8 mouse cellular contexts compared by ENCODE assay signal in genomic region chr15:80219705-80220657, GRCm38 (mm10). TPM values are rescaled to one million over a fixed set of nuclear protein-coding genes. Genes with fewer than 3 reads are reported as not detected.
DNase-seq lines count a peak whose midpoint lies in the region; ATAC-seq and TF ChIP-seq lines count a peak whose summit lies in the region.
"Had no signal": no experiment of that assay in that cellular context is flagged by ENCODE, and none has a peak within 500 bp of the region (broad histone marks: within the 10 kb centered on the region; RNA-seq: fewer than 3 reads in every experiment).

No protein-coding gene starts in this region.

- DNase-seq in kidney, adult 9 months: no peak
- no peak for DNase-seq in ES-E14 (ENCODE audit: low read depth, low spot score)
- DNase-seq in adrenal gland, postnatal 14 days: no peak
- DNase-seq in retina, postnatal 1 day: no peak

- WGBS in kidney, embryonic 16.5 days: 61% methylated on average over 4 of the region's 4 CpGs
- 64% methylated on average over 4 of the region's 4 CpGs for WGBS in embryonic facial prominence, embryonic 12.5 days

- ATAC-seq in kidney, embryonic 16.5 days (ENCODE audit: low FRiP score, low TSS enrichment): no peak
- ATAC-seq in embryonic facial prominence, embryonic 12.5 days (ENCODE audit: insufficient number of reproducible peaks, insufficient read depth, low FRiP score, low TSS enrichment): no peak

- H3K4me3 ChIP-seq in kidney, embryonic 16.5 days (ENCODE audit: low read length): no peak overlapping the region
- peak overlapping the region; percentile 34 to 49 for H3K4me3 ChIP-seq in ES-E14 (ENCODE audit: insufficient read depth in 1 of 2, low read depth in 1 of 2, low read length in 2 of 2, poor library complexity in 1 of 2, severe bottlenecking in 1 of 2)
- H3K4me3 ChIP-seq in embryonic facial prominence, embryonic 12.5 days: no peak overlapping the region
- H3K4me3 ChIP-seq in megakaryocyte, embryonic 14.5 days (replicated peaks): peak overlapping the region; percentile 85

- H3K4me1 ChIP-seq in kidney, embryonic 16.5 days (ENCODE audit: insufficient read depth, low read length): peaks cover 6% of the 10 kb centered on the region; the same call in 1 of the 2 replicates
- H3K4me1 ChIP-seq in ES-E14 (ENCODE audit: control insufficient read depth in 2 of 2, insufficient read depth in 2 of 2, low read length in 2 of 2, poor library complexity in 1 of 2): peaks cover 4 to 9% of the 10 kb centered on the region in 2 experiments; a peak in 1 of 4 replicates
- H3K4me1 ChIP-seq in embryonic facial prominence, embryonic 12.5 days: peaks cover 14% of the 10 kb centered on the region
- peaks cover 41% of the 10 kb centered on the region for H3K4me1 ChIP-seq in megakaryocyte, embryonic 14.5 days

- no peaks in the 10 kb centered on the region for H3K9me3 ChIP-seq in kidney, embryonic 16.5 days (ENCODE audit: low read length)
- no peaks in the 10 kb centered on the region for H3K9me3 ChIP-seq in ES-E14 (ENCODE audit: control insufficient read depth, insufficient read depth, low read depth, low read length)
- H3K9me3 ChIP-seq in embryonic facial prominence, embryonic 12.5 days: no peaks in the 10 kb centered on the region
- no peaks in the 10 kb centered on the region for H3K9me3 ChIP-seq in megakaryocyte, embryonic 14.5 days

- in situ Hi-C loops in ES-E14 (cut with MboI; ENCODE audit: low sequenced_read_pairs in 2 of 2, unreplicated experiment in 2 of 2): loop anchor here in 1 of 2 experiments (10.0 kb wide), 1 partner anchor 105 kb away; no protein-coding TSS in a partner anchor

- peak overlapping the region; percentile 28 for H3K4me2 ChIP-seq in kidney, embryonic 16.5 days (replicated peaks; ENCODE audit: low read depth, low read length)
- peak overlapping the region; percentile 18; the same call in 1 of the 2 replicates for H3K4me2 ChIP-seq in embryonic facial prominence, embryonic 12.5 days (replicated peaks)

- no peaks in the 10 kb centered on the region for H3K27me3 ChIP-seq in kidney, embryonic 16.5 days (ENCODE audit: insufficient read depth, low read length)
- no peaks in the 10 kb centered on the region for H3K27me3 ChIP-seq in embryonic facial prominence, embryonic 12.5 days
- peaks cover 2% of the 10 kb centered on the region for H3K27me3 ChIP-seq in megakaryocyte, embryonic 14.5 days (replicated peaks)

- no peaks in the 10 kb centered on the region for H3K36me3 ChIP-seq in kidney, embryonic 16.5 days (ENCODE audit: insufficient read depth, low read length)
- H3K36me3 ChIP-seq in ES-E14 (ENCODE audit: control insufficient read depth, insufficient read depth, low read length, poor library complexity, severe bottlenecking): no peaks in the 10 kb centered on the region
- H3K36me3 ChIP-seq in embryonic facial prominence, embryonic 12.5 days: no peaks in the 10 kb centered on the region
- H3K36me3 ChIP-seq in megakaryocyte, embryonic 14.5 days (replicated peaks; ENCODE audit: low read length): no peaks in the 10 kb centered on the region

- H3K27ac ChIP-seq in kidney, embryonic 16.5 days (ENCODE audit: low read length): no peak overlapping the region
- peak overlapping the region; percentile 93 for H3K27ac ChIP-seq in ES-E14 (ENCODE audit: insufficient read depth, low read depth, low read length, poor library complexity, severe bottlenecking)
- H3K27ac ChIP-seq in embryonic facial prominence, embryonic 12.5 days: no peak overlapping the region

- 0 out of 2 replicates have a peak overlapping the region, but pooled peaks have one; percentile 17 for H3K9ac ChIP-seq in kidney, embryonic 16.5 days (replicated peaks; ENCODE audit: low read length)
- H3K9ac ChIP-seq in ES-E14 (ENCODE audit: insufficient read depth, low read depth, low read length, poor library complexity, severe bottlenecking): peak overlapping the region; percentile 67
- H3K9ac ChIP-seq in embryonic facial prominence, embryonic 12.5 days: no peak overlapping the region

TF ChIP-seq in ES-E14, 5 proteins besides CTCF, POLR2A, EP300 and RAD21:
- TF ChIP-seq CHD2 (IDR thresholded peaks at IDR 0.05; ENCODE audit: low read depth, low read length) (no peak), ZNF384 (IDR thresholded peaks at IDR 0.05; ENCODE audit: low read depth, low read length) (no peak), ZC3H11A (IDR thresholded peaks at IDR 0.05; ENCODE audit: borderline replicate concordance, low read depth, low read length) (no peak), MAFK (IDR thresholded peaks at IDR 0.05; ENCODE audit: insufficient read depth, low read depth, low read length) (no peak), HCFC1 (IDR thresholded peaks at IDR 0.05; ENCODE audit: borderline replicate concordance, insufficient read depth, low read length) (no peak)

RNA-seq across cellular contexts. Expression of gene Mief1, which starts 13.8 kb away (rescaled TPM):
- 36.3 and 38.1 TPM in 2 replicates for polyA plus RNA-seq in kidney, embryonic 16.5 days (2015; fragmentation: Nextera tagmentation; extraction: Ambion mirVana)
- total RNA-seq in ES-E14 (2012; rRNA removed): 47.9 and 57.7 TPM in 2 replicates
- polyA plus RNA-seq in embryonic facial prominence, embryonic 12.5 days (2016; fragmentation: Nextera tagmentation; extraction: Ambion mirVana): 39.7 and 42.1 TPM in 2 replicates
- polyA plus RNA-seq in megakaryocyte, embryonic 14.5 days (2012; ENCODE audit: insufficient read depth, low replicate concordance): 13.5 and 36.4 TPM in 2 replicates
- total RNA-seq in adrenal gland, postnatal 14 days (2021): 42.3 and 48.6 TPM in 2 replicates

RNA-seq across cellular contexts. Expression of gene AC140267.1, which starts 15.7 kb away (rescaled TPM):
- 3.3 TPM in 1 of 2 replicates, not detected in the other for polyA plus RNA-seq in kidney, embryonic 16.5 days (2015; fragmentation: Nextera tagmentation; extraction: Ambion mirVana)
- total RNA-seq in ES-E14 (2012; rRNA removed): not detected in 2 replicates
- 1.6 TPM in 1 of 2 replicates, not detected in the other for polyA plus RNA-seq in embryonic facial prominence, embryonic 12.5 days (2016; fragmentation: Nextera tagmentation; extraction: Ambion mirVana)
- 6.2 TPM in 1 of 2 replicates, not detected in the other for polyA plus RNA-seq in megakaryocyte, embryonic 14.5 days (2012; ENCODE audit: insufficient read depth, low replicate concordance)
- 7.2 and 15.4 TPM in 2 replicates for total RNA-seq in adrenal gland, postnatal 14 days (2021)
- polyA plus RNA-seq: cortical plate, adult 2 months had no signal

RNA-seq across cellular contexts. Expression of gene Atf4, which starts 35.0 kb away (rescaled TPM):
- 127 and 132 TPM in 2 replicates for polyA plus RNA-seq in kidney, embryonic 16.5 days (2015; fragmentation: Nextera tagmentation; extraction: Ambion mirVana)
- total RNA-seq in ES-E14 (2012; rRNA removed): 208 and 250 TPM in 2 replicates
- 104 and 117 TPM in 2 replicates for polyA plus RNA-seq in embryonic facial prominence, embryonic 12.5 days (2016; fragmentation: Nextera tagmentation; extraction: Ambion mirVana)
- 278 and 483 TPM in 2 replicates for polyA plus RNA-seq in megakaryocyte, embryonic 14.5 days (2012; ENCODE audit: insufficient read depth, low replicate concordance)
- 195 TPM in 2 replicates for total RNA-seq in adrenal gland, postnatal 14 days (2021)

RNA-seq across cellular contexts. Expression of gene Rps19bp1, which starts 44.1 kb away (rescaled TPM):
- polyA plus RNA-seq in kidney, embryonic 16.5 days (2015; fragmentation: Nextera tagmentation; extraction: Ambion mirVana): 48.5 and 50.8 TPM in 2 replicates
- total RNA-seq in ES-E14 (2012; rRNA removed): 39.1 and 59.4 TPM in 2 replicates
- 65.3 and 65.9 TPM in 2 replicates for polyA plus RNA-seq in embryonic facial prominence, embryonic 12.5 days (2016; fragmentation: Nextera tagmentation; extraction: Ambion mirVana)
- 19.7 and 57.2 TPM in 2 replicates for polyA plus RNA-seq in megakaryocyte, embryonic 14.5 days (2012; ENCODE audit: insufficient read depth, low replicate concordance)
- total RNA-seq in adrenal gland, postnatal 14 days (2021): 34.7 and 35.1 TPM in 2 replicates

RNA-seq across cellular contexts. Expression of gene Mgat3, which starts 46.5 kb away (rescaled TPM):
- polyA plus RNA-seq in kidney, embryonic 16.5 days (2015; fragmentation: Nextera tagmentation; extraction: Ambion mirVana): 9.4 and 9.5 TPM in 2 replicates
- 7.9 and 8.5 TPM in 2 replicates for total RNA-seq in ES-E14 (2012; rRNA removed)
- polyA plus RNA-seq in embryonic facial prominence, embryonic 12.5 days (2016; fragmentation: Nextera tagmentation; extraction: Ambion mirVana): 10.5 and 11.7 TPM in 2 replicates
- not detected in 2 replicates for polyA plus RNA-seq in megakaryocyte, embryonic 14.5 days (2012; ENCODE audit: insufficient read depth, low replicate concordance)
- total RNA-seq in adrenal gland, postnatal 14 days (2021): 6.6 and 7.6 TPM in 2 replicates

Comparison
In these comparisons a context has a peak if more than half of its experiments do, and no peak if none do; other contexts are left out.
1. H3K4me3 ChIP-seq: peak in ES-E14 (2 of 2) and megakaryocyte, embryonic 14.5 days (single experiment); none in kidney, embryonic 16.5 days (single experiment) and embryonic facial prominence, embryonic 12.5 days (single experiment).